In genomic region chr7:96447806-96448397, GRCm38 (mm10) we compare ENCODE assay signal across 25 mouse cellular contexts.
A peak's percentile ranks its signal among the peaks of the same experiment; 100 is the strongest.
DNase-seq lines count a peak whose midpoint lies in the region; ATAC-seq and TF ChIP-seq lines count a peak whose summit lies in the region.
"Had no signal": no experiment of that assay in that cellular context is flagged by ENCODE, and none has a peak within 500 bp of the region (broad histone marks: within the 10 kb centered on the region; RNA-seq: fewer than 3 reads in every experiment).

No protein-coding gene starts in this region.

- H3K9me3 ChIP-seq in hindbrain, postnatal 0 days (ENCODE audit: low read length): no peaks in the 10 kb centered on the region
- H3K9me3 ChIP-seq in hindbrain, embryonic 10.5 days: no peaks in the 10 kb centered on the region
- H3K9me3 ChIP-seq: embryonic facial prominence, embryonic 15.5 days; hindbrain, embryonic 12.5 days; midbrain, embryonic 12.5 days had no signal

- ATAC-seq in hindbrain, postnatal 0 days: peak; percentile 59; the same call in 1 of the 2 replicates
- no peak for ATAC-seq in activated CD4-positive, CD25-positive, alpha-beta regulatory T cell, adult 4 months
- no peak for ATAC-seq in frontal cortex, adult (ENCODE audit: low TSS enrichment)
- ATAC-seq: intestine, embryonic 16.5 days had no signal

- TF ChIP-seq CTCF in hindbrain, postnatal 0 days (IDR thresholded peaks at IDR 0.05; ENCODE audit: low read depth): no peak

- no peaks in the 10 kb centered on the region for H3K27me3 ChIP-seq in hindbrain, postnatal 0 days (ENCODE audit: insufficient read depth, low read length)
- no peaks in the 10 kb centered on the region for H3K27me3 ChIP-seq in hindbrain, embryonic 10.5 days (ENCODE audit: insufficient read depth, poor library complexity, severe bottlenecking)
- H3K27me3 ChIP-seq: CH12.LX; embryonic facial prominence, embryonic 15.5 days; hindbrain, embryonic 12.5 days; midbrain, embryonic 12.5 days had no signal

- H3K9ac ChIP-seq in hindbrain, postnatal 0 days (replicated peaks; ENCODE audit: low read length): no peak overlapping the region
- H3K9ac ChIP-seq: embryonic facial prominence, embryonic 15.5 days; hindbrain, embryonic 12.5 days; liver, embryonic 14.5 days; midbrain, embryonic 12.5 days had no signal

- H3K36me3 ChIP-seq in hindbrain, postnatal 0 days (ENCODE audit: insufficient read depth, low read length): no peaks in the 10 kb centered on the region
- H3K36me3 ChIP-seq in hindbrain, embryonic 10.5 days: no peaks in the 10 kb centered on the region
- H3K36me3 ChIP-seq: embryonic facial prominence, embryonic 15.5 days; hindbrain, embryonic 12.5 days; midbrain, embryonic 12.5 days had no signal

- H3K4me1 ChIP-seq in hindbrain, postnatal 0 days (ENCODE audit: insufficient read depth, low read length): no peaks in the 10 kb centered on the region
- 0 out of 2 replicates have a peak, but pooled peaks cover 4% of the 10 kb centered on the region for H3K4me1 ChIP-seq in hindbrain, embryonic 10.5 days (replicated peaks)

- no peak overlapping the region for H3K4me2 ChIP-seq in hindbrain, postnatal 0 days (ENCODE audit: low read depth, low read length)
- H3K4me2 ChIP-seq: embryonic facial prominence, embryonic 15.5 days; hindbrain, embryonic 12.5 days; midbrain, embryonic 12.5 days had no signal

- WGBS in hindbrain, postnatal 0 days: 58% methylated on average over 12 of the region's 12 CpGs
- WGBS in hindbrain, embryonic 10.5 days: 71% methylated on average over 12 of the region's 12 CpGs

- H3K4me3 ChIP-seq in hindbrain, postnatal 0 days (ENCODE audit: low read length): no peak overlapping the region
- no peak overlapping the region for H3K4me3 ChIP-seq in hindbrain, embryonic 10.5 days
- H3K4me3 ChIP-seq: embryonic facial prominence, embryonic 15.5 days; hindbrain, embryonic 12.5 days; midbrain, embryonic 12.5 days; myocyte had no signal

- H3K27ac ChIP-seq in hindbrain, postnatal 0 days: no peak overlapping the region
- H3K27ac ChIP-seq in hindbrain, embryonic 10.5 days: no peak overlapping the region
- H3K27ac ChIP-seq: embryonic facial prominence, embryonic 15.5 days; hindbrain, embryonic 12.5 days; liver, embryonic 14.5 days; macrophage; midbrain, embryonic 12.5 days had no signal

- DNase-seq in hindbrain, postnatal 0 days (ENCODE audit: low spot score): no peak
- DNase-seq in hindbrain, embryonic 10.5 days (ENCODE audit: low spot score): no peak
- DNase-seq in CD4-positive, CD25-positive, alpha-beta regulatory T cell, adult 2 months (ENCODE audit: low read depth, low spot score): peak; percentile 51
- DNase-seq in T-cell, adult 2 months (ENCODE audit: low spot score): peak; percentile 14
- DNase-seq in naive thymus-derived CD4-positive, alpha-beta T cell, adult 2 months (ENCODE audit: low read depth): peak; percentile 28
- no peak for DNase-seq in neural tube, embryonic 10.5 days (ENCODE audit: extremely low spot score, low spot score)
- DNase-seq: adrenal gland, postnatal 14 days; cerebellum, adult 18-20 months; cerebellum, postnatal 10 days; gastrocnemius, postnatal 14 days; kidney, postnatal 14 days; layer of hippocampus, adult 9-11 months; liver; lung, adult 2 months; lung, postnatal 10 days had no signal

Comparison
In these comparisons a context has a peak if more than half of its experiments do, and no peak if none do; other contexts are left out.
1. DNase-seq: peak in CD4-positive, CD25-positive, alpha-beta regulatory T cell, adult 2 months (single experiment), T-cell, adult 2 months (single experiment) and naive thymus-derived CD4-positive, alpha-beta T cell, adult 2 months (single experiment); none in hindbrain, postnatal 0 days (single experiment), hindbrain, embryonic 10.5 days (single experiment) and neural tube, embryonic 10.5 days (single experiment).